Mouse (Mus musculus) myocyte (in vitro differentiated cells): ENCODE measurements around the gene Caskin2.

Experiments
- E2F4 ChIP-seq: IDR thresholded peaks from one replicate; pipeline ENCODE4 v1.6.1; 2011; ENCODE audit warnings: mild to moderate bottlenecking, control low read depth, moderate library complexity; ENCODE audit not compliant: insufficient read depth
- MAX ChIP-seq: IDR thresholded peaks from one replicate; pipeline ENCODE4 v1.6.1; 2011; ENCODE audit warnings: low read depth, mild to moderate bottlenecking, control low read depth
- POLR2A ChIP-seq: IDR thresholded peaks from one replicate; pipeline ENCODE4 v1.6.1; 2011; ENCODE audit warnings: low read depth, mild to moderate bottlenecking, control low read depth, moderate library complexity; ENCODE audit not compliant: insufficient read length
- TCF12 ChIP-seq: IDR thresholded peaks from one replicate; pipeline ENCODE4 v1.6.1; 2011; ENCODE audit warnings: mild to moderate bottlenecking, control low read depth; ENCODE audit not compliant: poor library complexity, insufficient read depth, severe bottlenecking
- TCF3 ChIP-seq: IDR thresholded peaks from one replicate; pipeline ENCODE4 v1.6.1; 2011; ENCODE audit warnings: low read depth, control low read depth; ENCODE audit not compliant: insufficient read length
- USF1 ChIP-seq: IDR thresholded peaks from one replicate; pipeline ENCODE4 v1.6.1; 2011; ENCODE audit warnings: low read depth, mild to moderate bottlenecking, control low read depth, moderate library complexity

- TF ChIP-seq POLR2A (no peak), TCF12 (no peak), TCF3 (no peak), USF1 (no peak), MAX (no peak), E2F4 (no peak)
These were observed 13.0 kb upstream of the Caskin2 start for GRCm38 (mm10) chr11:115826487-115826886.
